Mouse (Mus musculus): Measurements from ENCODE around the gene Ccdc148. TPM values are rescaled to one million over a fixed set of nuclear protein-coding genes. Genes with fewer than 3 reads are reported as not detected.

Ccdc148 gene
- polyA plus RNA-seq, 1 experiment from 2014 or later = 1.9 TPM

DNA sequence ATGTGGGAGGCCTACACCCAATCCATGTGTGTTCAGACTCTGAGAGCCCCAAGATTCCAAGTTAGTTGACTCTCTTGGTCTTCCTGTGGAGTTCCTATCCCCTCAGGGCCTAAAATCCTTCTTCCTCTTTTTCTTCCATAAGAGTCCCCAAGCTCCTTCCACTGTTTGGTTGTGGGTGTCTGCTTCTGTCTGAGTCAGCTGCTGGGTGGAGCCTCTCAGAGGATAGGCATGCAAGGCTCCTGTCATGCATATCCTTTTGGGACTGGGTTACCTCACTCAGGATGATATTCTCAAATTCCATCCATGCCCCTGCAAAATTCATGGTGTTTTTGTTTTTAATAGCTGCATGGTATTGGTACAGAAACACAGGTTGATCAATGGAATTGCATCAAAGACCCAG is 5.1 kb downstream of the Ccdc148 start:
- Histone ChIP-seq H3K9ac (ENCODE audit: low read depth, low read length) (no peak overlapping the region), H3K4me3 (replicated peaks; ENCODE audit: low read depth, low read length) (no peak overlapping the region), H3K36me3 (ENCODE audit: insufficient read depth, low read length) (no peaks in the 10 kb centered on the region), H3K4me2 (ENCODE audit: low read length) (no peak overlapping the region), H3K4me1 (replicated peaks; ENCODE audit: insufficient read depth, low read length) (no peaks in the 10 kb centered on the region; the same call in 1 of the 2 replicates), H3K27ac (no peak overlapping the region), H3K27me3 (ENCODE audit: insufficient read depth, low read length) (no peaks in the 10 kb centered on the region), H3K9me3 (replicated peaks; ENCODE audit: low read length) (no peaks in the 10 kb centered on the region)
- no peak for DNase-seq (ENCODE audit: low spot score)
- no peak for ATAC-seq (replicated peaks; ENCODE audit: low FRiP score, low read depth)
- no peak for TF ChIP-seq CTCF (IDR thresholded peaks at IDR 0.05; ENCODE audit: low read depth)

DNA sequence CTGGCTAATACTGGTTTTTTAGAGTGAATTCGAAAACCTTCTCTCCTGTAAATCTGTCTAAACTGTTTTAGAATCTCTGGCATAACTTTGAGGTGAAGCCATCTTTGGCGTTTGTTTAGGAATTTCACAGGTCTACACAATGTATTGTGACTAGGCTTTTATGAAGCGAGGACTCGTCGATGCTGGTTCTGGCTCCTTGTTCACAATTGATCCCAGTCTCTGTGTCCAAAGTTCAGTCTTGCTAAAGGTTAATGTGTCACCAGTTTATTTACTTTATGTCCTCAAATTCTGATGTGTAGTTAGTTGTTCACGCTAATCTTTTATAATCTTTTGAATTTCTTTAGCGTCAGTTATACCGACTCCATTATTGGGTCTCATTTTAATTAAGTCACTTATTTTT is 29.4 kb downstream of the Ccdc148 start:
- ATAC-seq (replicated peaks; ENCODE audit: low FRiP score, low read depth) = no peak
- Histone ChIP-seq H3K36me3 (ENCODE audit: insufficient read depth, low read length) (no peaks in the 10 kb centered on the region), H3K9me3 (replicated peaks; ENCODE audit: low read length) (no peaks in the 10 kb centered on the region), H3K4me3 (replicated peaks; ENCODE audit: low read depth, low read length) (no peak overlapping the region), H3K9ac (ENCODE audit: low read depth, low read length) (no peak overlapping the region), H3K27me3 (ENCODE audit: insufficient read depth, low read length) (no peaks in the 10 kb centered on the region), H3K27ac (no peak overlapping the region), H3K4me2 (ENCODE audit: low read length) (no peak overlapping the region), H3K4me1 (replicated peaks; ENCODE audit: insufficient read depth, low read length) (no peaks in the 10 kb centered on the region)
- no peak for TF ChIP-seq CTCF (IDR thresholded peaks at IDR 0.05; ENCODE audit: low read depth)
- 83% methylated on average over 8 of the region's 8 CpGs for WGBS
- no peak for DNase-seq (ENCODE audit: low spot score)

DNA sequence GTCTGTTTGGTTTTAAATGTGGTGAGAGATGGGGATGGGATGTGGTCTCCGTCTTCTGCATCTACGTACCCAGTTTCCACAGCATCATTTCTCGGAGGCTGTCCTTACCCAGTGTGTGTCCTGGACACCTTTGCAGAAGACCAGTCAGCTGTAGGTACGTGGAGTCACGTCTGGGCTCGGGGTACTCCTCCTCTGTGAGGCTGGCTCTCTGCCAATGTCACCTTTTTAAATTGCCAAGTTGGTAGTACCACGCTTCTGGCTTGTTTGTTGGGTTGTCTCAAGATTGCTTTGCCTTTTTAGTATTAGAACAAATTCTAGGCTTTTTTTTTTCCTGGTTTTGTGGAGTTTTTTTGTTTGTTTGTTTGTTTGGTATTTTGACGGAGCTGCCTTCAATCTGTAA is 30.7 kb downstream of the Ccdc148 start:
- H3K36me3 ChIP-seq (ENCODE audit: insufficient read depth, low read length) = no peaks in the 10 kb centered on the region
- no peaks in the 10 kb centered on the region for H3K27me3 ChIP-seq (ENCODE audit: insufficient read depth, low read length)
- H3K4me3 ChIP-seq (replicated peaks; ENCODE audit: low read depth, low read length) = no peak overlapping the region
- H3K27ac ChIP-seq = no peak overlapping the region
- H3K4me2 ChIP-seq (ENCODE audit: low read length) = no peak overlapping the region
- TF ChIP-seq CTCF (IDR thresholded peaks at IDR 0.05; ENCODE audit: low read depth) = no peak
- WGBS = 78% methylated on average over 8 of the region's 8 CpGs
- ATAC-seq (replicated peaks; ENCODE audit: low FRiP score, low read depth) (no peak), DNase-seq (ENCODE audit: low spot score) (no peak)
- no peak overlapping the region for H3K9ac ChIP-seq (ENCODE audit: low read depth, low read length)
- H3K9me3 ChIP-seq (replicated peaks; ENCODE audit: low read length) = no peaks in the 10 kb centered on the region
- H3K4me1 ChIP-seq (replicated peaks; ENCODE audit: insufficient read depth, low read length) = no peaks in the 10 kb centered on the region

DNA sequence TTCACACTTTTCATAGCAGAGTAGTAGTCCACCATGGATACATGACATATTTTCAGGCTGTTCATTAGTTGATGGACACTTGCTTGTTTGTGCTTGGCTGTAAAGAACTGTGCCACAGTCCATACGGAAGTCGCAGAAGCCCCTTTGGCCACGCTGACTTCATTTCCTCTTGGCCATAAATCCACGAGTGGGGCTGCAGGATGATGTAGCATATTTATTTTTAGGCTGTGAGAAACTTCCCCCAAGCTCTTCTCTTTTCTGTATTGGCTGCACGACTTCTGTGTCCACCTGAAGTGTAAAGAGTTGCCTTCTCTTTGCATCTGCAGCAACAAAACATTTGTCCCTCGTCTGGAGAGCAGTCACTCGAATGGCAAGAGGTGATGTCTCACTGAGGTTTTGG is 31.5 kb downstream of the Ccdc148 start:
- H3K36me3 ChIP-seq (ENCODE audit: insufficient read depth, low read length) = no peaks in the 10 kb centered on the region
- H3K9me3 ChIP-seq (replicated peaks; ENCODE audit: low read length) = no peaks in the 10 kb centered on the region
- no peaks in the 10 kb centered on the region for H3K4me1 ChIP-seq (replicated peaks; ENCODE audit: insufficient read depth, low read length)
- TF ChIP-seq CTCF (IDR thresholded peaks at IDR 0.05; ENCODE audit: low read depth) = no peak
- DNase-seq (ENCODE audit: low spot score) (no peak), ATAC-seq (replicated peaks; ENCODE audit: low FRiP score, low read depth) (no peak)
- H3K4me3 ChIP-seq (replicated peaks; ENCODE audit: low read depth, low read length) = no peak overlapping the region
- H3K9ac ChIP-seq (ENCODE audit: low read depth, low read length) = no peak overlapping the region
- no peaks in the 10 kb centered on the region for H3K27me3 ChIP-seq (ENCODE audit: insufficient read depth, low read length)
- H3K27ac ChIP-seq = no peak overlapping the region
- 66% methylated on average over 7 of the region's 7 CpGs for WGBS
- no peak overlapping the region for H3K4me2 ChIP-seq (ENCODE audit: low read length)

DNA sequence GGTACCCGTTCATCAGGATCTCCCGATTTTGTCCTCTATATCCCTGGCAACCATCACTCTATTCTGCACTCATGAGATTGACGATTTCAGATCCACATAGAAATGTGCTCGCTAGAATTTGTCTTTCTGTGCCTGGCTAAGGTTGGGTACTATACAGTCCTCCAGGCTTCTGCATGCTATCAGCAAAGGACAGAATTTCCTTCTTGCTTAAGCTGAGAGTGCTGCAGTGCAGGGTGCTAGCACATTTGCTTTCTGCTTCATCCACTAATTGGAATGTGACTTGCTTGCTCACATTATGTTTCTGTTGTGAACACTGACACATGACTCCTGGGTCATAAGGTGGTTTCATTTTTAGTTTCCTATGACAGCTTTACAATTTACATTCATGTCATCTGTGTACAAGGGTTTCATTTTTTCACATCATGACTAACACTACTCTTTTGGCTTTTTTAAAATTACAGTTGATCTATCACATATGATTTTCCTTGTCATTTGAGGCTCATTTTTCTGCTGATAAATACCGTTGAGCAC is 104.8 kb downstream of the Ccdc148 start:
- no peak for TF ChIP-seq CTCF (IDR thresholded peaks at IDR 0.05; ENCODE audit: low read depth)
- Histone ChIP-seq H3K27me3 (ENCODE audit: insufficient read depth, low read length) (no peaks in the 10 kb centered on the region), H3K9me3 (replicated peaks; ENCODE audit: low read length) (no peaks in the 10 kb centered on the region), H3K4me2 (ENCODE audit: low read length) (no peak overlapping the region), H3K9ac (ENCODE audit: low read depth, low read length) (no peak overlapping the region), H3K4me1 (replicated peaks; ENCODE audit: insufficient read depth, low read length) (no peaks in the 10 kb centered on the region), H3K36me3 (ENCODE audit: insufficient read depth, low read length) (no peaks in the 10 kb centered on the region), H3K4me3 (replicated peaks; ENCODE audit: low read depth, low read length) (no peak overlapping the region), H3K27ac (no peak overlapping the region)
- 84% methylated on average over 5 of the region's 5 CpGs for WGBS
- ATAC-seq (replicated peaks; ENCODE audit: low FRiP score, low read depth) (no peak), DNase-seq (ENCODE audit: low spot score) (peak; percentile 6)

DNA sequence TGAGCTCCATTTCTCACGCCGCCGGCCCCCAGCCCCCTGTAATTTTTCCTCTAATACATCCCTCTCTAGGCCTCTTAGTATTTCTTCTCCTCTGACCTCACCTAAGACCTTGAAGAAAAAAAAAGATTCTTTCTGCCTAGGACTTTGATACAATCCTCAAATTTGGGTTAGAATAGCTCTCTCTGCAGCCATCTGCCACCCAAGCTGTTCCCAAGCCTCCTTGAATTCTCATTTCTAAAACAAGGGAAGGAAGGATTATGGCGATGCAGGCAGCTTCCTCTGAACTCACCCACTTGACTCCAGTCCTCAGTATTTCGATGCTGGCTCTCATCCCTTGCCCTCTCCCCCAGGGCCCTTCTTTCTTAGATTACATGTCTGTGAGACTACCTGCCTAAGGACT is 106.1 kb downstream of the Ccdc148 start:
- no peak overlapping the region for H3K9ac ChIP-seq (ENCODE audit: low read depth, low read length)
- H3K4me3 ChIP-seq (replicated peaks; ENCODE audit: low read depth, low read length) = no peak overlapping the region
- ATAC-seq (replicated peaks; ENCODE audit: low FRiP score, low read depth) (no peak), DNase-seq (ENCODE audit: low spot score) (no peak)
- H3K27ac ChIP-seq = no peak overlapping the region
- no peaks in the 10 kb centered on the region for H3K4me1 ChIP-seq (replicated peaks; ENCODE audit: insufficient read depth, low read length)
- H3K9me3 ChIP-seq (replicated peaks; ENCODE audit: low read length) = no peaks in the 10 kb centered on the region
- no peaks in the 10 kb centered on the region for H3K36me3 ChIP-seq (ENCODE audit: insufficient read depth, low read length)
- H3K27me3 ChIP-seq (ENCODE audit: insufficient read depth, low read length) = no peaks in the 10 kb centered on the region
- H3K4me2 ChIP-seq (ENCODE audit: low read length) = no peak overlapping the region
- 71% methylated on average over 5 of the region's 5 CpGs for WGBS
- TF ChIP-seq CTCF (IDR thresholded peaks at IDR 0.05; ENCODE audit: low read depth) = no peak

DNA sequence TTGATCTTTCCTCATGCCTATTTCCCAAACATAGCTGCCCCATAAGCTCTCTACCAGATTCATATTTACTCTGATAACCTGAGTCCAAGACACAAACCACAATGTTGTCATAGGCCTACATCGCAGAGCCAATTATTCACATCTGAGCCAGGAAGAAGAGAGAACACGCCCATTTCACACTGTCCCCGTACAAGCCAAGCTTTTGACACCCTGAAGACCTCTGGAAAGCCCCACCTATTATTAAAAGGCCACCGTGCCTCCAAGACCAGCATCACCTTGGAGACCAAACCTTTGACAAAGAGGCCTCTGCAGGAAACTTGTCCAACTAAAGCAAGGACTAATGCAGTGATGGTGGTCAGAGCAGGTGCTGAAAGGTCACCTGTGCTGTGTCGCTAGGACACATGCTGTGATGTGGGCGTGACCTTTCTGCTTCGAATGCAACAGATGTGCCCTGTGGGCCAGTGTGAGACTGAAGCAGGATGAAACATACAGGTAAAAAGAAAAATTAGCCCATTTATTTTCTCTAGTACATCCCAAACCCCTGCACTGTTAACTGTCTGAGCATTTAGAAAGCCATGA is 106.9 kb downstream of the Ccdc148 start:
- no peaks in the 10 kb centered on the region for H3K27me3 ChIP-seq (ENCODE audit: insufficient read depth, low read length)
- H3K27ac ChIP-seq = no peak overlapping the region
- H3K4me3 ChIP-seq (replicated peaks; ENCODE audit: low read depth, low read length) = no peak overlapping the region
- H3K4me2 ChIP-seq (ENCODE audit: low read length) = no peak overlapping the region
- H3K9me3 ChIP-seq (replicated peaks; ENCODE audit: low read length) = no peaks in the 10 kb centered on the region
- H3K9ac ChIP-seq (ENCODE audit: low read depth, low read length) = no peak overlapping the region
- no peaks in the 10 kb centered on the region for H3K36me3 ChIP-seq (ENCODE audit: insufficient read depth, low read length)
- DNase-seq (ENCODE audit: low spot score) = no peak
- ATAC-seq (replicated peaks; ENCODE audit: low FRiP score, low read depth) = no peak
- TF ChIP-seq CTCF (IDR thresholded peaks at IDR 0.05; ENCODE audit: low read depth) = no peak
- no peaks in the 10 kb centered on the region for H3K4me1 ChIP-seq (replicated peaks; ENCODE audit: insufficient read depth, low read length)
- WGBS = 66% methylated on average over 7 of the region's 7 CpGs
